Mouse (Mus musculus): ENCODE measurements around the gene 9330182L06Rik. TPM values are rescaled to one million over a fixed set of nuclear protein-coding genes. Genes with fewer than 3 reads are reported as not detected.

9330182L06Rik gene
- polyA plus RNA-seq (2017; shearing (Covaris generic)) = not detected

GRCm38 (mm10) chr5:9265586-9266279 is at the start of gene 9330182L06Rik:
Gene 9330182L06Rik (plus strand): TSS chr5:9266118.
- ATAC-seq = no peak

- ATAC-seq = no peak
These were observed 38.4 kb upstream of the 9330182L06Rik start for GRCm38 (mm10) chr5:9227456-9228008.

GRCm38 (mm10) chr5:9264361-9264760 is 1.6 kb upstream of the 9330182L06Rik start:
- ATAC-seq = no peak

- ATAC-seq = no peak
These were observed 484 bp downstream of the 9330182L06Rik start for GRCm38 (mm10) chr5:9266280-9266923.

GRCm38 (mm10) chr5:9269666-9270065 is 3.7 kb downstream of the 9330182L06Rik start:
- no peak for ATAC-seq

- ATAC-seq = no peak
These were observed 7.1 kb downstream of the 9330182L06Rik start for GRCm38 (mm10) chr5:9272976-9273375.

GRCm38 (mm10) chr5:9295777-9296549 is 30.0 kb downstream of the 9330182L06Rik start:
- no peak for ATAC-seq

GRCm38 (mm10) chr5:9296550-9296928 is 30.6 kb downstream of the 9330182L06Rik start:
- no peak for ATAC-seq

GRCm38 (mm10) chr5:9326863-9327262 is 60.9 kb downstream of the 9330182L06Rik start:
- ATAC-seq = no peak

GRCm38 (mm10) chr5:9327528-9327927 is 61.6 kb downstream of the 9330182L06Rik start:
- no peak for ATAC-seq

GRCm38 (mm10) chr5:9338756-9339510 is 73.0 kb downstream of the 9330182L06Rik start:
- no peak for ATAC-seq

- no peak for ATAC-seq
These were observed 73.7 kb downstream of the 9330182L06Rik start for GRCm38 (mm10) chr5:9339511-9340173.

GRCm38 (mm10) chr5:9344581-9344980 is 78.7 kb downstream of the 9330182L06Rik start:
- ATAC-seq = no peak

- ATAC-seq = no peak
These were observed 79.2 kb downstream of the 9330182L06Rik start for GRCm38 (mm10) chr5:9345038-9345617.

GRCm38 (mm10) chr5:9345625-9346024 is 79.7 kb downstream of the 9330182L06Rik start:
- ATAC-seq = no peak

- no peak for ATAC-seq
These were observed 80.6 kb downstream of the 9330182L06Rik start for GRCm38 (mm10) chr5:9346510-9346909.

- no peak for ATAC-seq
These were observed 86.2 kb downstream of the 9330182L06Rik start for GRCm38 (mm10) chr5:9352163-9352562.

GRCm38 (mm10) chr5:9352646-9353045 is 86.7 kb downstream of the 9330182L06Rik start:
- no peak for ATAC-seq

GRCm38 (mm10) chr5:9354257-9354656 is 88.3 kb downstream of the 9330182L06Rik start:
- no peak for ATAC-seq

GRCm38 (mm10) chr5:9358076-9358475 is 92.2 kb downstream of the 9330182L06Rik start:
- ATAC-seq = no peak

- no peak for ATAC-seq
These were observed 96.2 kb downstream of the 9330182L06Rik start for GRCm38 (mm10) chr5:9361982-9362661.
